Mouse (Mus musculus): ENCODE measurements around the gene Hoxc11.

The Hoxc11 gene

GRCm38 (mm10) chr15:102965003-102965891, 11.0 kb downstream of the Hoxc11 start:
- DNase-seq (ENCODE audit: low spot score in 2 of 2), result no peak

DNA sequence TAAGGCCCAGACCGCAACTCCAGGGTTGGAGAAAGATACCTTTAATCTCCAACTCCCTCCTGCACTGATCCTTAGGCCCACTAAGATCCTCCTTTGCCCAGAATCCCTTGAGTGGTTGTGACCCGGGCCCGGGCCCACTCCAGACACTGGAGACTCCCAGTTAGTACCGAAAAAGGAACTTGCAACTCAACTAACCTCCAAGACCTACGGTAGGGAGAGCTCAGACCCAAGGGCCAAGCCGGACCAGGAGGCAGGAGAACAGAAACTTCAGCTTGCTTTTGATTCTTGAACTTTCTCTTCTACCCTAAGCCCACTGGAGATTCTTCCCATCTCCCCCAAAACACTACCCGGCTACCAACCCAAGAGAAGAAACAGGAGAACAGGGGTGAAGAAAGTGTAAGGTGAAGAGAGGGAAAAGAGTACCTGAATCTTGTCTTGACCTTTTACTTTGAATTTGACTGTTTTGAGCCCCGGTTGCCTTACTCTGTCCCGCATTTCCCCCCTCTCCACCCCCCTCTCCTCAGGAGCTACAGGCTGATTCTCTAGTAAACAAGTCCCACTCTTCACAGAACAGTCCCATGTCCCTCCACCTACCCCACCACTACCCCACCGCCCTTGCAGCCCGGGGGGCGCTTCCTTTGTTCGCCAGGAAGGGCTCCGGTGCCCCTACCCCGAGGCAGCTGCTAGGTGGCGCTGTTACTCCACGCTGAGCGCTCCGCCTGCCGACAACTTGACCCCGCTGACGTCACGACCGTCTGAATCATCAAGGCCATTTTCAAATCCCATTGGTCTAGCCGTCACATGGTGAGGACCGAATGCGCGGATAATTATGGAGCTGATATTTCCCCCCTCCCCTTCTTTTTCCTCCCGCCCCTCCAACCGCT, 11.9 kb downstream of the Hoxc11 start:
- DNase-seq (ENCODE audit: low spot score in 2 of 2), result no peak

DNA sequence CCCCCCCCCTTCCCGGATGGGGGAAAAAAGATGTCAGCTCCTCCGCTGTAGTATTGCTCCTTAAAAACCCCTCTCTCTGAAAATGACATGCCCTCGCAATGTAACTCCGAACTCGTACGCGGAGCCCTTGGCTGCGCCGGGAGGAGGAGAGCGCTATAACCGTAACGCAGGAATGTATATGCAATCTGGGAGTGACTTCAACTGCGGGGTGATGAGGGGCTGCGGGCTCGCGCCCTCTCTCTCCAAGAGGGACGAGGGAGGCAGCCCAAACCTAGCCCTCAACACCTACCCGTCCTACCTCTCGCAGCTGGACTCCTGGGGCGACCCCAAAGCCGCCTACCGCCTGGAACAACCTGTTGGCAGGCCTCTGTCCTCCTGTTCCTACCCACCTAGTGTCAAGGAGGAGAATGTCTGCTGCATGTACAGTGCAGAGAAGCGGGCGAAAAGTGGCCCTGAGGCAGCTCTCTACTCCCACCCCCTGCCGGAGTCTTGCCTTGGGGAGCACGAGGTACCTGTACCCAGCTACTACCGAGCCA, 12.6 kb downstream of the Hoxc11 start, which contains the start of gene Hoxc10:
Hoxc10 (plus strand) TSS at position 21 of the 536 bp plus-strand sequence.
- DNase-seq (ENCODE audit: low spot score in 2 of 2), result no peak

DNA sequence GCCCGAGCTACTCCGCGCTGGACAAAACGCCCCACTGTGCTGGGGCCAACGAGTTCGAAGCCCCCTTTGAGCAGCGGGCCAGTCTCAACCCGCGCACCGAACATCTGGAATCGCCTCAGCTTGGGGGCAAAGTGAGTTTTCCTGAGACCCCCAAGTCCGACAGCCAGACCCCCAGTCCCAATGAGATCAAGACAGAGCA, 13.0 kb downstream of the Hoxc11 start, which contains the start of gene Hoxc5:
Hoxc5 (plus strand) TSS at position 132 of the 199 bp plus-strand sequence.
- no peak for DNase-seq (ENCODE audit: low spot score in 2 of 2)

DNA sequence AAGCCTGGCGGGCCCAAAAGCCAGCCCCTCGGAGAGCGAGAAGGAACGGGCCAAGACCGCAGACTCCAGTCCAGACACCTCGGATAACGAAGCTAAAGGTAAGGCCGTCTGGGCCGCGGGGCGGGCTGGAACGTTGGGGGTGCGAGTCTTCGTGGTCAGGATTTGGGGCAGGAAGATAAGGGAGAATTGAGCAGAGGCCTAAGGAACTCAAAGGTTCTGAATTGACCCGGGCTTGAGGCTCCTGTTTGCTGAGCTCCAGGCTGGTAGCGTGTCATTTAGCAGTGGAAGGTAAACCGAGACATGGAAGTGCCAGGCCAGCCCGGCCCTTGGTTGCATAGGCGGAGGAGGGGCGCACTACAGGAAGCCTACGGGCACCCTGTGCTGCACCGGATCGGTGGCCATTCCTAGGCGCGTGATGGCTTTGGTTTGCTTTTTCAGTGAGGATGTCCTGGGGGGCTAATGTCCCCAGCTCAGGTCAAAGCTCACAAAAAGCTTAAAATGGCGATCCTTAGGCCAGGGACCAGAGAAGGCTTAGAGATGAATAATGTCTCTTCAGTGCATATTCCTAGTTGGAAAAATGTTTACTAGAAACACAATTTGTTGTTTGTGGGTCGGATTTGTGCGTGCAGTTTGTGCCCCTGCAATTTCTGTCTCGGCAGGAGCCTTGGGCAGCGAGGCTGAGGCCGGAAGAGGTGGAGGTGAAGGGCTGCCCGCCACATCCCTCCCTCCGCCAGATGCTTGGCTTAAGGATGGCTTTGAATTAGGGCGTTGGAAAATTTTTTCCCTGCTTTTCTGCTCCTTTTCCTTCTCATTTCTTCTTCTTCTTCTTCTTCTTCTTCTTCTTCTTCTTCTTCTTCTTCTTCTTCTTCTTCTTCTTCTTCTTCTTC, 13.5 kb downstream of the Hoxc11 start:
- no peak for DNase-seq (ENCODE audit: low spot score in 2 of 2)

DNA sequence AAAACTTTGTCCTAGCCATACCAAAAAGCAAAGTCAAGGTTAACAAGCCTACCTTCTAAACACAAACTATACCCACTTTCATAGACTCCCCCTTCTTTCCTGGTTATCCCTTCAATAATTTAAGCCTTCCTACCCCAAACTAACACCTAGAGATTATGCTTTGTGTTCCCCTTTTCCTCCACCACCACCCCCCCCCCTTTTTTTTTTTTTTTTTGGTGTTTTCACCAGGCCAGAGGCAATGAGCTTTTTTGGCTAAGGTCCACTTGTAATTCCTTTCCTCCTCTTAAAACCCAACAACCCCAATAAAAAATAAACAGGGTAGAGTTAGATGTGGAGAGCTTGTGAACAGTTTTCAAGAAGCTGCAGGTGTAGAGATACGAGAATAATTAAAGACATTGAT, 15.1 kb downstream of the Hoxc11 start:
- DNase-seq (ENCODE audit: low spot score in 2 of 2), result no peak

DNA sequence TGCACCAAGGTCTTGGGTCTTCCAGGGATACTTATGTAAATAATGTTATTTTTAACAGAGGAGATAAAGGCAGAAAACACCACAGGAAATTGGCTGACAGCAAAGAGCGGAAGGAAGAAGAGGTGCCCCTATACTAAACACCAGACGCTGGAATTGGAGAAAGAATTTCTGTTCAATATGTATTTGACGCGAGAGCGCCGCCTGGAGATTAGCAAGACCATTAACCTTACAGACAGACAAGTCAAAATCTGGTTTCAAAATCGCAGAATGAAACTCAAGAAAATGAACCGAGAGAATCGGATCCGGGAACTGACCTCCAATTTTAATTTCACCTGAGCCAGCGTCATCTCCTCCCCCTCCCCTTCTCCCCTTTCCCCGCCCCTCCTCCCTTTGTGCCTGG, 16.5 kb downstream of the Hoxc11 start:
- no peak for DNase-seq (ENCODE audit: low spot score in 2 of 2)

DNA sequence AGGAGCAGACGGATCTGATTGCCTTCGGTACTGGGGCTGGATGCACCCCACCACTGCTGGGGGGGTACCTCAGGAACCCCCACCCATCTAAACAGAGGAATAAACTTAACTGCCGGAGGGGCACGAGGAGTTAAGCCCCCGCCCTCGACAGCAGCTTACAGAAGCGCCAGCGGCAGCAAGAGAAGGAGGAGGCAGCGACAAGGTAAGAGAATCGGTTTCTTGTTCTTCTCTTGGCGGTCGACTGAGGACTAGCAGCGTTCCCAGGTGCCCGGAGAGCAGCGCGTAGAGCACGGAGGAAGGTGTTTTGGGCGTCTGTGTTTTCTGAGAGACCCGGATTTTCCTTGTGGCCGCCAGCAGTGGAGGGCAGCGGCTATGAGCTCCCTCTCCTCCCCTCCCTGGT, 18.0 kb downstream of the Hoxc11 start:
- DNase-seq (ENCODE audit: low spot score in 2 of 2), result no peak

DNA sequence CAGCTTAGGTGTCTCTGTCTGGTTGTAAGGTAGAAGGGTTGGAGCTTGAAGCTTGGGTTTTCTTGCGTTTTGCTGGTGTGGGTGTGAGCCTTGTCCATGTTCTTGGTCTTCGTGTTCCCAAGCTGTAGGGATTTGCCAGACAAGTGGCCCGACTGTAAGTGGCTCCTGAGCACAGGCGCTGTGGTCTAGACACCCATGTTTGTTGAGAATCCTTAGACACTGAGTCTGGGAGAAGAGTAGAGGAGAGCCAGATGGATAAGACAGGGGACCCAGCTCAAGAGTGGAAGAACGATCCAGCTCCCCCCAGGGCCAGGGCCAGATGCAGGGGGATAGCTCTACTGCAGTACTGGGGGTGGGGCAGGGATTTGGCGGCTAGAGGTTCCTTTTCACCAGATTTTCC, 18.5 kb downstream of the Hoxc11 start:
- DNase-seq (ENCODE audit: low spot score in 2 of 2), result no peak

DNA sequence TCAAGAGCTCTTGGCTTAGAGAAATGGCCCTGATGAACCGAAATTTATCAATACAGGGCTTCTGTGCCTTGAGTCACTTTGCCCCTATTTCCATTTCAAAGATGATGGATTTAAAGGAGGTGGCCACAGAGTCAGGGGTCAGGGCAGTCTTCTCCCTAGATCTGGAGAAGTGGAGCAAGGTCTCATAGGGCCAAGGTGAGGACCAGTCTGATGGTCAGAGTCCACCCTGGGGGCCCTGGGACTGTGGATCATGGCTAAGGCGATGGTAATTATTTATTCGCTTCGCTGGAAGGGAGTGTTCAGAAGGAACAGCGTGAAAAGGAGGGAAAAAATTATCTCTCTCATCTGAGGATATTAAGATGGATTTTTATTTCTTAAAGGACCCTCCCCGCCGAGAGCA, 20.8 kb downstream of the Hoxc11 start:
- no peak for DNase-seq (ENCODE audit: low spot score in 2 of 2)

- no peak for DNase-seq (ENCODE audit: low spot score in 2 of 2)
Measured at GRCm38 (mm10) chr15:102975688-102976111, 21.5 kb downstream of the Hoxc11 start.

GRCm38 (mm10) chr15:102976171-102976570, 21.9 kb downstream of the Hoxc11 start, which contains the start of gene Hoxc9:
Gene Hoxc9 (plus strand): TSS chr15:102976439.
- DNase-seq (ENCODE audit: low spot score in 2 of 2), result no peak

DNA sequence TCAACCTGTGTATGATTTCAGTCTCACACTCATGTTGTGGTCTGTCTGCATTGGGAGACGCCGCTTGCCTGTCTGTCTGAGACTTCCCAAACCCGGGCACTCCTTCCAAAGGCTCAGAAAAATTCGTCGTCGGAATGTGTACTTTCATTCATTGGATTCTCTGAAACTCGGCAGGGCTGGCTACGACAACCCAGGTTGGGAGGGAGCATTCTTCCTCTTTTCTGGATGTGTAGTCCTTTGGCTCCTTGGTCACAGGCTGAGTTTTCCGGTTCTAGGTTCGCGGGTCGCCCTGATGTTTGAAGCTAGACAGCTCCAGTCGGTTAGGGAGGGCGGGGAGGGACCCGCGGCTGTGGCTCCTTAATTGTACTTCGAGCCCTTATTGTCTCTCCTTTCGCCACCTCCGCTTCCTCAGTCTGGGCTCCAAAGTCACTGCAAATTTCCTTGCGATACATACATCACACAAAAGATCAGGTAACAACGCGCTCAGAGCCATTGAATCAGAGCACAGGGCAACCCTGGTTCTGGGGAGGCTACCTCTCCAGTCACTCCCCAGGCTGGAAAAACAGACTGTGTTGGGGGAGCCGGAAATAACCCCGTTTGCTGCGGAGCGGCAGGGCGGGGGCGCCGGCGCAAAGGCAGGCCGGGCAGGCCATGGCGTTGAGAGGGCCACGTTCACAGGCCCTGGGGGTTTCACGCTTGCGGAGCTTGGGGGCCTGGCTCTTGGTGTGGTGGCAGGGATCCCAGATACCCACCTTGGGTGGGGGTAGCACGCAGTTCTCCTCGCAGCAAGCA, 22.6 kb downstream of the Hoxc11 start:
- no peak for DNase-seq (ENCODE audit: low spot score in 2 of 2)

DNA sequence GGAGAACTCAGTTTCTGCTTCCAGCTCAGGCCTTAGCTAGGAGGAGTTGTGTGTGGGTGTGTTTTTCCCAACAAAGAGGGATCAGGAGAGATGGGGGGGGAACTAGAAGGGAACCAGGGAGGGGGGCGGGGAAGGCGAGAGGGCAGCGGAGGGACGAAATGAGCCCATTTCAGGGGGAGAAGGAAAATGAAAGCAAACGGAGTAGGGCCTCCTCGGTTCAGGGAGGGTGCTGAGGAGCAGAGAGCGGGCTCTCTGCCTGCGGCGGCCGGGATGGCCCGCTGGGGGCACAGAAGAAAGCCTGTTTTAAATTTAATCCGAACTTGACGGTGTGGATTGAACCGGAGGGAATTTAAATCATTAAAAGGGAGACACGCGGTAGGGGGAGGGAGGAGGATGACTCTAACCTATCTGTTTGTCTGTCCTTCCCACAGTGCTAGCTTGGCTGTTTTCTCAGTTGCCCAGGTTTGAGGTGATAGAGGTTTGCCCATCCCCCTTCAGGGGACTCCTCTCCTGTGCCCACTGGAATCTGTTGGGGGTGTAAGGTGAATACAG, 23.3 kb downstream of the Hoxc11 start:
- DNase-seq (ENCODE audit: low spot score in 2 of 2), result no peak

GRCm38 (mm10) chr15:102978615-102979515, 24.6 kb downstream of the Hoxc11 start:
- DNase-seq (ENCODE audit: low spot score in 2 of 2), result no peak

- DNase-seq (ENCODE audit: low spot score in 2 of 2), result no peak
Measured at GRCm38 (mm10) chr15:102979936-102980335, 25.7 kb downstream of the Hoxc11 start.

GRCm38 (mm10) chr15:102980352-102980751, 26.1 kb downstream of the Hoxc11 start:
- no peak for DNase-seq (ENCODE audit: low spot score in 2 of 2)

DNA sequence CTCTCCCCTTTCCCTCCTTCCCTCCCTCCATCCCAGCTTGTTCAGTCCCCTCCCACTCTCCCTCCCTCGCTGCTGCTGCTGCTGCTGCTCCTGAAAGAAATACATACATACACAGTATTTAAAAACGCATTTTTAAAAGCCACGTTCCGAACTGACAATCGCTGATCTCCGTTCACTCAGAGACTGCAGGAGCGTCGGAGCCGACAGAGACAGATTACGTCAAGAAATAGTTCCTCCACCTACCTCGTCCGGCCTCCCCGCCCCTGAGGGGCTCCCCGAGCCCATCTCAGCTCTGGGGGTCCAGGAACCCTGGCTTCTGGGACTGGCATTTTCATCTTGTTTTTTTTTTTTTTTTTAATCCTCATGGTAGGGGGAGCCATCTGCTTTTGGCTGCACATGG, 26.7 kb downstream of the Hoxc11 start:
- no peak for DNase-seq (ENCODE audit: low spot score in 2 of 2)

All from right cerebral cortex, adult 2 months (tissue).